Mouse (Mus musculus): ENCODE data around the gene Dnajb1.

Dnajb1 gene

DNA sequence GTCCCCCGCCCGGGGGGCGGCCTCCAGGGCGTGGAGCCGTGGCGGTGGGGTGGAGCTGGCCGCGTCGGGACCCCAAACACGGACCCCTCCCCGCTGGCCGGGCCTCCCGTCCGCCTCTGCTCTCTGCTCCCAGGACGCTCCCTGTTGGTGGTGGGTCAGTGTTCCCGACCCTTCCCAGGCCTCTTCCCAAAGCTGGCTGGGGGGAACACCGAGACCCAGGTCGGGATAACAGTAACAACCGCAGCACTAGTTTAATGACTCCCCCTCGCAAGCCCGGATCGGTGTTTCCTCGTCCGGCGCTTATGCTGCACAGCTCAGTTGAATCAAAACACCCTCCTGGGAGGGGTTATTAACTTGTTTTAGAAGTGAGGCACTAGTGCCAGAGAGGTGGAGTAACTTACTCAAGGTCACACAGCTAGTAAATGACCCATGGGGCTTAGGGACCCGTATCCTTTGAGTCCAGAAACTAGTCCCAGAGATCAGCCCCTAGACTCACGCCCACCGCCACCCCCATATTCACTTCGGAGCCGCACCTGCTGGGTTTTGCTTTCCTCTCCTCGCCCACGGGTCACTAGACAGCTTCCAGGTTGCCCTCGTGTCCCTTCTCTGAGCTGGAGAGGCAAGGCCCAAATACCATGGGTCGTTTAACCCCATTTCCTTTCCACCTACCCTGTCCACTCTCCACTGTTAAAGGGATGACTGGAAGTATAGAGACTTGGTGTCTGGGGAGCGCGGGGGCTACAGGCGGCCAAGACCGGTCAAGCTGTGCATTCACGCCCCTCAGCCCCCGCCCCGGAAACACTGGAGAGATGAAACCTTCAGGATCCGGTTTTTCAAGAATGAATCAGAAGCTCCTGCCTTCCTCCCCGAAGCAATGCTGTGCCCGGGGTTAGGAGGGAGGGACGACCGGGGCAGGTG lies 45.0 kb downstream of the Dnajb1 start:
- DNase-seq (ENCODE audit: extremely low spot score, low spot score), result peak; percentile 33

DNA sequence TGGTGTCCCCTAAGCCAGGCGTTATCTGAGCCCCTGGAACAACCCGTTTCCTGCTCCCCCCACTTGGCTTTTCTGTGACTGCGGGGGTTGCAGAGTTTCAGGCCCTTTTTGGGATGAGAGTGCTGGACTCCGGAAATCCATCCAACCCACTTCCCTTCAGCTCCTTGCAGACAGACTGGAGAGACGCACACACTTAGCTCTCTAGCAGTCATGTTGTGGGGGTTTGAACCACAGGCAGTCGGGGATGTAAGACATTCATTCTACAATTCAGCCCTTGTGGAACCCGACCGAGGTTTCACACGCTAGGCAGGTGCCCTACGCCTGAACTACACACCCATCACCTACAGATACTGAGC lies 45.6 kb downstream of the Dnajb1 start:
- DNase-seq (ENCODE audit: extremely low spot score, low spot score), result no peak

DNA sequence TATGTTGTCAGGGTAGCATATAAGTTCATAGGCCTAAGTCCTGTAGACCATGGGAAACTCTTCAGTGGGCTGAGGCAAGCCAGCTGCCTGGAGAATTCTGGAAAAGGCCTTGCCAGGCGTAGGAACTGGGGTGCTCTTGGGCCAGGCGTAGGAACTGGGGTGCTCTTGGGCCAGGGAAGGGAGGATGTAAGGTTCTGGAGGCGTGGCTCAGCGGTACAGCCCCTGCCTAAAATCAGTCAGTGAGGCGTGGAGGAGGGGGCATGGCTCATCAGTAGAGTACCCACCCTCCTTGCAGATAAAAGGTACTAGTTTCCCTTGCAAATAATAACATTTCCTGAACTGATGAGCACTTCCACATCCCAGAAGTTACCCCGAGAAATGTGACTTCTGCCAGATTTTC lies 46.7 kb downstream of the Dnajb1 start:
- DNase-seq (ENCODE audit: extremely low spot score, low spot score), result no peak

DNA sequence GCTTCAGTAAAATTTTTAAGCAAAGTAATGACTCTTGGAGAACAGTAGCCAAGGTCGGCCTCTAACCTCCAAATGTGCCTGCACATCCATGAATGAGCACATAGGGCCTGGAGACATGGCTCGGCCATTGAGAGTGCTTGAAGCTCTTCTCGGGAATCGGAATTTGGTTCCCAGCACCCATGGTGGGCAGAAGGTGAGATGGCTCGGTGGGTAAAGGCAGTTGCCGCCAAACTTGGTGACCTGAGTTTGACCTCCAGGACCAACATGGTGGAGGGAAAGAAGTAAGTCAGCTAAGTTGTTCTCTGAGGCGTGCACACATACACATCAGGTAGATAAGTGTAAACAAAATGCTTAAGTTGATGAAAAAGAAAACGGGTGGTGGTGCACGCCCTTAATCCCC lies 48.0 kb downstream of the Dnajb1 start:
- DNase-seq (ENCODE audit: extremely low spot score, low spot score), result no peak

DNA sequence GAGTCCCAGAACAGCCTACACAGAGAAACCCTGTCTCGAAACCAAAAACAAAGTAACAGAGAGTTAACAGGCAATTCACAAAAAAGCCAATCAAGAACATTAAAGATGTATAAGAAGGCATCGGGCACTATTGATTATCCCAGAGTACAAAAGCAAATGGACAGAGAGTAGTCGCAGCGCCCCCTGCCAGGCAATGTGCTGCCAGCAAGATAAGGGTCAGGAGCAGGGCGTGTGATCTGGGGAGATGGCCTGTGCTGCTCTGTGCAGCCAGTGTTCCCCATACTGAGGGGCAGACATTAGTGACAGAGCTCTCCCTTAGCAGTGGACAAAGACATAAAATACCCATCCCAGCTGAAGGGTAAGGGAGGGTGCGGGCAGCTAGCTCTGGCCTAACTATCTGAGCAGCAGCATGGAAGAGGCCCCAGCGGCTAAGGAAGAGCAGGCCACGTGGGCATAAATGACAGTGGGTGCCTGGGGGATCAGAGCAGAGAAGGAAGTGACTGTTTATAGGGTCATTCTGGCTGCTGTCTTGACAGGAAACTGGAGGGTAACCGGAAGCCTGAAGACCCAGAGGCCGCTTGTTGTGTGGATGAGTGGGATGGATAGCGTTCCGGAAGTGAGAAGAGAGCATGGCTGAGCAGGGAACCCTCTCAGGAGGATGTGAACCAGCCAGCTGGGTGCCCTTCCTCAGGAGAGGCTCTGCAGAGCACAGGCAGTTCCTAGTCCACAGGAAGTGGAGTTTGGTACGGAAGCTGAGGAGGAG lies 48.7 kb downstream of the Dnajb1 start:
- DNase-seq (ENCODE audit: extremely low spot score, low spot score), result no peak

DNA sequence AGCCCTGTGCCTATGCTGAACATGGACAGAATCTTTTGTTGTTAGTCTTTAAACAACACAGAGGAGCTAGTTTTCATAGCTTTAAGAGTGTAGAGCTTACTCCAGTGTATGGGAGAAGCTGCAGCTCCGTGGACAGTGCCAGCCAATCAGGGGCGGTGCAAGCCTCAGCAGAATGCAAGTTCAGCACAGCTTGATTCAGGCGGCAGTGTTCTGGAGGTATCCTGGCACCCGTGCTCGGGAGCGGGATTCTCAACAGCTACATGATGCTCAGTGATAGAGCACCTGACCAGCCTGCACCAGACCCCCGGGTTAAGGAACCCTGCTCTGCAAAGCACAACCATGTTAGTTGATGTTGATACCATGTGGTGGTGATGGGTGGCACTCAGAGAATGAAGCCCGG lies 52.6 kb downstream of the Dnajb1 start:
- DNase-seq (ENCODE audit: extremely low spot score, low spot score), result peak; percentile 34

DNA sequence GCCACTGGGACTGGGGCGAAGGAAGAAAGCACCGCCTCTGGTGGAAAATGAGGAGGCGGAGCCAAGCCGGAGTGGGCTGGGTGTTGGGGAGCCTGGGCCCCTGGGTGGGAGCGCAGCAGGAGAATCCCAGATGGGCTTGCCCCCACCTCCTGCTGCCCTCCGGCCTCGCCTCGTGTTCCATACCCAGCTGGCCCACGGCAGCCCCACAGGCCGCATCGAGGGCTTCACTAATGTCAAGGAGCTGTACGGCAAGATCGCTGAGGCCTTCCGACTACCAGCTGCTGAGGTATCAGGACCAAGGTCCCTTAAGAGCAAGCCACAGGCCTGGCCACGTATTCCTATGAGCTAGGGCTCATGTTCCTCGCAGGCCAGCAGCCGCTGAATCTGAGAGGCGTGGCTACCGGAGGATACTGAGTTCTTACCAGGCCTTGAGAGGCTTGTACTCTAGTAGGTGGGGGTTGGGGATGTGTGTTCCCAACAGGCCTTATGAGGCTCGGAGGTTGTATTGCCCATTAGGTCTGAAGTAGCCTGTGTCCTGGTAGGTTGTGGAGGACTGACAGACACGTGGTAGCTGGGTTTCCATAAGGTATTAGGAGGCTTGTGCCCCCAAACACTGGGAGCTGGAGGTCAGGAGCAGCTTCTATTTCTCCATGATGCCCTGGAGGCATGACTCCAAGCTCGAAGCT lies 53.1 kb downstream of the Dnajb1 start:
- DNase-seq (ENCODE audit: extremely low spot score, low spot score), result no peak
